Mouse (Mus musculus) liver, adult 2 months (tissue): Measurements from ENCODE around the gene Dnajb4. TPM values are rescaled to one million over a fixed set of nuclear protein-coding genes. Genes with fewer than 3 reads are reported as not detected.

ENCODE experiments used
- DNase-seq: peaks from one replicate; pipeline ENCODE4 v3.0.0-alpha.2; 2011; ENCODE audit warnings: low read depth, low spot score; ENCODE audit errors: extremely low read depth
- H3K27ac ChIP-seq: fragments of 200-500 bp; replicated peaks from 2 replicates; pipeline ENCODE4 v1.5.1; 2012; ENCODE audit warnings: low read depth, mild to moderate bottlenecking, control low read depth, inconsistent platforms, low read length; ENCODE audit not compliant: insufficient read depth
- H3K27me3 ChIP-seq: fragments of 200-500 bp; 2 replicates; pipeline ENCODE4 v1.6.1; 2012; ENCODE audit warnings: mild to moderate bottlenecking, moderate library complexity, low read length, inconsistent platforms; ENCODE audit not compliant: control insufficient read depth, insufficient read depth
- H3K36me3 ChIP-seq: fragments of 200-500 bp; 2 replicates; pipeline ENCODE4 v1.6.1; 2012; ENCODE audit warnings: low read length, inconsistent platforms; ENCODE audit not compliant: control insufficient read depth, insufficient read depth
- H3K4me1 ChIP-seq: fragments of 200-500 bp; 2 replicates; pipeline ENCODE4 v1.6.1; 2011; ENCODE audit warnings: low read length; ENCODE audit not compliant: control insufficient read depth, insufficient read depth
- H3K4me3 ChIP-seq: fragments of 200-500 bp; 2 replicates; pipeline ENCODE4 v1.5.1; 2011; ENCODE audit warnings: low read depth, mild to moderate bottlenecking, control low read depth, low read length, moderate library complexity; ENCODE audit not compliant: insufficient read depth
- H3K79me2 ChIP-seq: fragments of 200-500 bp; 2 replicates; pipeline ENCODE4 v1.6.1; 2012; ENCODE audit warnings: inconsistent platforms, mild to moderate bottlenecking, low read length, moderate library complexity; ENCODE audit not compliant: control insufficient read depth, insufficient read depth
- H3K9ac ChIP-seq: fragments of 200-500 bp; 2 replicates; pipeline ENCODE4 v1.6.1; 2012; ENCODE audit warnings: low read depth, mild to moderate bottlenecking, control low read depth, inconsistent platforms, low read length
- CTCF ChIP-seq: fragments of 200-500 bp; IDR thresholded peaks from 2 replicates; pipeline ENCODE4 v1.5.1; 2011; ENCODE audit warnings: low read depth, low read length, control low read depth
- POLR2A ChIP-seq: fragments of 200-500 bp; IDR thresholded peaks from 2 replicates; pipeline ENCODE4 v1.6.1; 2011; ENCODE audit warnings: low read length, control low read depth; ENCODE audit not compliant: insufficient read depth; ENCODE audit errors: extremely low read depth
- WGBS: fragments of 180-500 bp; shearing (Covaris S2); methylation state at CpG from one replicate; pipeline ENCODE4 v1.1.7; 2018; 5-methylcytosine and 5-hydroxymethylcytosine counted together
- polyA plus RNA-seq: library from polyadenylated mRNA; depleted of rRNA; stranded (reverse); fragments of >200 nt; gene quantifications from 2 replicates; pipeline ENCODE4 v1.2.3, GENCODE M21; 2012
- total RNA-seq: library from RNA; depleted of rRNA; stranded (reverse); fragments of >200 nt; gene quantifications from 2 replicates; pipeline ENCODE4 v1.2.3, GENCODE M21; 2014

Dnajb4 gene
- total and polyA plus RNA-seq, 2 experiments, result 5.3 to 22.4 TPM

GRCm38 (mm10) chr3:152154095-152154494 lies 56.0 kb downstream of the Dnajb4 start:
- WGBS, result 95% methylated on average over 5 of the region's 5 CpGs

GRCm38 (mm10) chr3:152153152-152153551 lies 57.0 kb downstream of the Dnajb4 start:
- 98% methylated on average over 2 of the region's 2 CpGs for WGBS
- no peak overlapping the region for H3K27ac ChIP-seq
- H3K79me2 ChIP-seq, result no peaks in the 10 kb centered on the region
- H3K9ac ChIP-seq, result no peak overlapping the region
- TF ChIP-seq CTCF (no peak), POLR2A (no peak)
- H3K27me3 ChIP-seq, result no peaks in the 10 kb centered on the region
- DNase-seq, result no peak
- H3K36me3 ChIP-seq, result no peaks in the 10 kb centered on the region
- H3K4me3 ChIP-seq, result no peak overlapping the region
- no peaks in the 10 kb centered on the region for H3K4me1 ChIP-seq

More at GRCm38 (mm10) chr3:152154095-152154494, 56.0 kb downstream of the Dnajb4 start:
- H3K79me2 ChIP-seq, result no peaks in the 10 kb centered on the region
- H3K4me1 ChIP-seq, result no peaks in the 10 kb centered on the region
- H3K27ac ChIP-seq, result no peak overlapping the region
- no peak overlapping the region for H3K4me3 ChIP-seq
- no peak for DNase-seq
- H3K9ac ChIP-seq, result no peak overlapping the region
- no peaks in the 10 kb centered on the region for H3K27me3 ChIP-seq
- H3K36me3 ChIP-seq, result no peaks in the 10 kb centered on the region
- TF ChIP-seq CTCF, result no peak
- no peak for TF ChIP-seq POLR2A

GRCm38 (mm10) chr3:152152483-152152804 lies 57.7 kb downstream of the Dnajb4 start:
- no peaks in the 10 kb centered on the region for H3K27me3 ChIP-seq
- DNase-seq, result no peak
- H3K9ac ChIP-seq, result no peak overlapping the region
- no peaks in the 10 kb centered on the region for H3K36me3 ChIP-seq
- no peak overlapping the region for H3K27ac ChIP-seq
- no peaks in the 10 kb centered on the region for H3K79me2 ChIP-seq
- H3K4me3 ChIP-seq, result no peak overlapping the region
- H3K4me1 ChIP-seq, result no peaks in the 10 kb centered on the region
- TF ChIP-seq CTCF (no peak), POLR2A (no peak)
- 100% methylated on average over 1 of the region's 1 CpGs for WGBS

GRCm38 (mm10) chr3:152151725-152152482 lies 58.2 kb downstream of the Dnajb4 start:
- WGBS, result 50% methylated on average over 25 of the region's 29 CpGs
- Histone ChIP-seq H3K9ac (no peak overlapping the region), H3K36me3 (no peaks in the 10 kb centered on the region), H3K4me3 (no peak overlapping the region; the same call in 1 of the 2 replicates), H3K79me2 (no peaks in the 10 kb centered on the region), H3K4me1 (no peaks in the 10 kb centered on the region), H3K27me3 (no peaks in the 10 kb centered on the region), H3K27ac (no peak overlapping the region)
- DNase-seq, result peak; percentile 77
- TF ChIP-seq POLR2A (no peak), CTCF (no peak)

- 26% methylated on average over 3 of the region's 3 CpGs for WGBS
- no peak overlapping the region for H3K27ac ChIP-seq
- TF ChIP-seq CTCF (no peak), POLR2A (no peak)
- no peaks in the 10 kb centered on the region for H3K27me3 ChIP-seq
- H3K36me3 ChIP-seq, result no peaks in the 10 kb centered on the region
- H3K4me3 ChIP-seq, result no peak overlapping the region
- no peak overlapping the region for H3K9ac ChIP-seq
- DNase-seq, result no peak
- H3K79me2 ChIP-seq, result no peaks in the 10 kb centered on the region
- H3K4me1 ChIP-seq, result no peaks in the 10 kb centered on the region
Observed at GRCm38 (mm10) chr3:152149863-152150262, 60.2 kb downstream of the Dnajb4 start.

GRCm38 (mm10) chr3:152149449-152149848 lies 60.7 kb downstream of the Dnajb4 start:
- TF ChIP-seq POLR2A, result no peak
- TF ChIP-seq CTCF, result no peak
- WGBS, result 58% methylated on average over 7 of the region's 7 CpGs
- no peaks in the 10 kb centered on the region for H3K4me1 ChIP-seq
- no peaks in the 10 kb centered on the region for H3K36me3 ChIP-seq
- no peak overlapping the region for H3K9ac ChIP-seq
- H3K4me3 ChIP-seq, result no peak overlapping the region
- no peak for DNase-seq
- no peaks in the 10 kb centered on the region for H3K79me2 ChIP-seq
- no peaks in the 10 kb centered on the region for H3K27me3 ChIP-seq
- no peak overlapping the region for H3K27ac ChIP-seq
